Mouse (Mus musculus): Measurements from ENCODE around the gene Ppp4r3b. TPM values are rescaled to one million over a fixed set of nuclear protein-coding genes. Genes with fewer than 3 reads are reported as not detected.

The Ppp4r3b gene
- 222 TPM for polyA plus RNA-seq (2014; fragmentation: Illumina TruSeq; extraction: RNeasy Lipid Tissue Mini Kit (QIAGEN cat#74804); ENCODE audit: low read depth, low replicate concordance)

GRCm38 (mm10) chr11:29172563-29173124 lies at the start of gene Ppp4r3b:
Gene Ppp4r3b, plus strand, starts transcription at chr11:29172890.

DNA sequence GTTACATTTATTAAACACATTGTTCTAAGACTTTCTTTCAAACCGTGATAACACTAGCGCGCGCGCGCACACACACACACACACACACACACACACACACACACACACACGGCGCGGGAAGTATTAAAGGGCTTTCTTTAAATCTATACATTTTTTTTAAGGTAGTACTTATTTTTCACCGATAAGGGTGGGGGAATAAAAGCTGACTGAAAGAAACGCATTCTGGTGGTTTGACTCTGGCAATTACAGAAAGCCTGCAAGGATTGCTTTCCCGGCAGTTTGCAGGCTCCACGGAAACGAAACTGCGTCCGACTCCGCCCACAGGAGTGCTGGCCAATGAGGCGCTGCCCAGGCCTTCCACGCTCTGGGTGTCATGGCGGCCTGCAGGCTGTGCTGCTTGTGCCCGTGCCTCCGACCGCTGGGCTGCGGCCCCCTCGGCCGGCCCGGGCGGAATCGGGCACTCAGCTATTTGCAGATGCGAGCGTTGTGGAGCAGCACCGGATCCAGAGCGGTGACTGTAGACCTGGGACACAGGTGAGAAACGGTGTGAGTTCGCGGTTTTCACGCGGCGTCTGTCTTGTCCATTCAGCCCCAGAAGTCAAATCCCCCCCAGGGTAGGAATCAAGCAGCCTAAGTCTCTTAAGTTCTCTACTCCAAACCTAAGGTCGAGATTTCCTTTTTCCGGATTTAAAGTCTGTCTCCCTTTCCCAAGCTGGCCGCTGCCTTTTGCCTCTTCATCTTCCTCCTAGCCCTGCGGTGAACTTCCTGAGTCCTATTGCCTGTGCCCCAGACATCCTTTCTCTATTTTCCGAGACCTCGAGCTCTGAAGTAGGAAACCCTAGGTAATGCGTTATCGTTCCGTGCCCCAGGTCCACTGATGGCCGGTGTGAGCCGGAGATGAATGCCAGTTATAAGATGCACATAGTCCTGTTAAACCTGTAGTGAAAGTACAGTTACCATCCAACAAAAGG lies 42.0 kb upstream of the Ppp4r3b start, which contains the start of gene Pnpt1:
Pnpt1 (plus strand) TSS at position 360 of the 971 bp plus-strand sequence.

DNA sequence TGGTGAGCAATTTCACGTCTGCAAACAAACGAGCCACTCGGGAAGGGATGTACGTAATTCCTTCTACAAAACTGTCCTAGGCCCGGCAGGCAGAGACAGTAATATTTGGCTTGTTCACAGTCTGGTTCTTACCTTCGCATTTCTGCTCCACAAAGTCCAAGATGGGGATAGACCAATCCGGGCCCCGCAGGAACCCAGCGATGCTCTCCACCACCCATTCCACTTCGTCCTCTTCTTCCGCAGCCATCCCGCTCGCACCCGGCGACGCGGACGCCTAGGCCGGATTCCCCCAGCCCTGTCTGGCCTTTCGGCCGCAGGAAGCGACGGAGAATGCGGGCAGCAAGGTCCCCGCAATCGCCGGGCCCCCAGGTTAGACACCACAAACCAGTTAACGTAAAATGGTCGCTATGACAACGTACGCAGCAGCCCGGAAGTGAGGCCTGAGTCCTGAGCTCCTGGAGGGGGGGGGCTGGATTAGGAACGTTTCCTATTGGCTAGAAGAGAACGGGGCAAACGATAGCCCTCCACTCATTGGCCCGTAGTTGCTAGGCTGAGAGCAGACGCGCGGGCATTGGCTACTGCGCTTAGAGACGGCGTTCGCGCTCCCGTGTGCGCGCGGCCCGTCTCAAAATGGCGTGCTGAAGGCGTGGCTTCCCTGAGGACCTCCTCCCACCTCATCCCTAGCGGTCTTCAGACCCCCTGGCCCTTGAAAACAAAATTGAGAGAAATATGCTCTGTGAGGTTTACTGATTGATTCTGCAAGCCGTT lies 74.4 kb downstream of the Ppp4r3b start, which contains the start of gene Cfap36:
Cfap36 (minus strand) TSS at position 527 of the 768 bp plus-strand sequence.

Other genes starting within 250 kb of the Ppp4r3b start
- gene Pnpt1, start 42.1 kb upstream of the Ppp4r3b start, polyA plus RNA-seq (2014; fragmentation: Illumina TruSeq; extraction: RNeasy Lipid Tissue Mini Kit (QIAGEN cat#74804); ENCODE audit: low read depth, low replicate concordance) = 114 TPM
- gene Cfap36, start 74.5 kb downstream of the Ppp4r3b start, polyA plus RNA-seq (2014; fragmentation: Illumina TruSeq; extraction: RNeasy Lipid Tissue Mini Kit (QIAGEN cat#74804); ENCODE audit: low read depth, low replicate concordance) = 53.9 TPM
- gene Ccdc88a, start 200.8 kb downstream of the Ppp4r3b start, polyA plus RNA-seq (2014; fragmentation: Illumina TruSeq; extraction: RNeasy Lipid Tissue Mini Kit (QIAGEN cat#74804); ENCODE audit: low read depth, low replicate concordance) = 11.9 TPM